8 mouse cellular contexts compared by ENCODE assay signal in the genomic region with DNA sequence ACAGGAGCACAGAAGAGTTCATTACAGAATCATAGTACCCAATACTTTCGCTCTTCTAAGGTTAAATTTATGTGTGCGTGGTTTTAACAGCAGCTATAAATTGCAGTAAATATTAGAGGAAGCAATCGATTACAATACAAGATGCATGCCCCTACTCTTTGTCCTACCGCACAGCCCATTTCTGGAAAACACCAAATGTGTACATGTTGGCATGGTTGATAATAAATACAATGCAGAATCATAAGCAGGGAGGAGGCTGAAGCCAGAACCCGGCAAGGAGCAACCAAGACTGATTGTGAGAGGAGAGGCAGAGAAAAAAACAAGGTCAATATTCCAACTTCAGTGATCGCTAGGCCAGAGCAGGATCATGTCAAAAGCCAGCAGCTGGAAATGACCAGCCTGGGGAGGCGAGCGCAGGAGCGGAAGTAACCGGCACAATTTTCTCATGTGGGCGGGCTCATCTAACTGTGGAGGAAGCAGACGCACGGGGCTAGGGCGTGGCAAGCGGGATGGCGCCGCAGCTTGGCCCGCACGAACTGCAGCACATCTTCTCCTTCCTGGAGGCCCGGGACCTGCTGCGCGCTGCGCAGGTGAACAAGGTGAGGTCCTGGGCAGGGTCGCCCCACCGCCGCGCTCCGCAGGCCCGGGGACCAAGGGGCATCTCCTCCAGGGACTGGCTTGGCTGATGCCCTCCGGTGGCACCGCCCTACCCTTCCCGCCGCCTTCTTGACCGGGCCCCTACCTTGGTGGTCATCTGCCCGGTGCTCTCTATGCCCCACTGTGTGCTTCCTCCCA. TPM values are rescaled to one million over a fixed set of nuclear protein-coding genes. Genes with fewer than 3 reads are reported as not detected.
DNase-seq lines count a peak whose midpoint lies in the region; ATAC-seq and TF ChIP-seq lines count a peak whose summit lies in the region.

Gene Fbxw17 (plus strand): TSS at position 476 of the 795 bp plus-strand sequence.

- peak; percentile 87 for DNase-seq in 3T3-L1 (ENCODE audit: low read depth, low spot score)
- peak; percentile 14 for DNase-seq in liver, adult 2 months (ENCODE audit: extremely low read depth, low read depth, low spot score)
- DNase-seq in splenic B cell, adult 2 months (ENCODE audit: low read depth, low spot score), result peak; percentile 58

- WGBS in bone marrow, adult 2 months, result 9% methylated on average over 35 of the region's 35 CpGs
- 11% methylated on average over 34 of the region's 35 CpGs for WGBS in embryonic facial prominence, embryonic 15.5 days
- 13% methylated on average over 31 of the region's 35 CpGs for WGBS in heart, embryonic 11.5 days (ENCODE audit: insufficient replicate concordance)
- WGBS in kidney, embryonic 16.5 days, result 12% methylated on average over 30 of the region's 35 CpGs
- 14% methylated on average over 35 of the region's 35 CpGs for WGBS in liver, adult 2 months

- H3K4me3 ChIP-seq in bone marrow, adult 2 months (replicated peaks; ENCODE audit: control insufficient read depth, low read depth, low read length), result peak within 1 kb of the TSS; percentile 79
- H3K4me3 ChIP-seq in embryonic facial prominence, embryonic 15.5 days (replicated peaks), result peak within 1 kb of the TSS; percentile 75
- H3K4me3 ChIP-seq in heart, embryonic 11.5 days (ENCODE audit: low read depth, low read length), result peak within 1 kb of the TSS; percentile 84
- peak within 1 kb of the TSS; percentile 92 for H3K4me3 ChIP-seq in kidney, embryonic 16.5 days (ENCODE audit: low read length)
- peak within 1 kb of the TSS; percentile 95 for H3K4me3 ChIP-seq in liver, adult 2 months (ENCODE audit: insufficient read depth, low read depth, low read length)
- peak within 1 kb of the TSS; percentile 34 for H3K4me3 ChIP-seq in myocyte

- no peaks in the 10 kb centered on the region for H3K4me1 ChIP-seq in bone marrow, adult 2 months (ENCODE audit: control insufficient read depth, insufficient read depth, low read length)
- peaks cover 12% of the 10 kb centered on the region for H3K4me1 ChIP-seq in embryonic facial prominence, embryonic 15.5 days
- peaks cover 6% of the 10 kb centered on the region; the same call in 1 of the 2 replicates for H3K4me1 ChIP-seq in heart, embryonic 11.5 days (ENCODE audit: control insufficient read depth, insufficient read depth, low read length)
- H3K4me1 ChIP-seq in kidney, embryonic 16.5 days (ENCODE audit: insufficient read depth, low read length), result peaks cover 12% of the 10 kb centered on the region
- no peaks in the 10 kb centered on the region for H3K4me1 ChIP-seq in liver, adult 2 months (ENCODE audit: control insufficient read depth, insufficient read depth, low read length)

- H3K9me3 ChIP-seq in embryonic facial prominence, embryonic 15.5 days (replicated peaks), result no peaks in the 10 kb centered on the region
- no peaks in the 10 kb centered on the region for H3K9me3 ChIP-seq in heart, embryonic 11.5 days (replicated peaks; ENCODE audit: control insufficient read depth, low read length)
- H3K9me3 ChIP-seq in kidney, embryonic 16.5 days (ENCODE audit: low read length), result no peaks in the 10 kb centered on the region

- no peaks in the 10 kb centered on the region for H3K27me3 ChIP-seq in embryonic facial prominence, embryonic 15.5 days
- no peaks in the 10 kb centered on the region for H3K27me3 ChIP-seq in heart, embryonic 11.5 days (ENCODE audit: control insufficient read depth, insufficient read depth, low read length)
- no peaks in the 10 kb centered on the region for H3K27me3 ChIP-seq in kidney, embryonic 16.5 days (ENCODE audit: insufficient read depth, low read length)
- 0 out of 2 replicates have a peak, but pooled peaks cover 3% of the 10 kb centered on the region for H3K27me3 ChIP-seq in liver, adult 2 months (ENCODE audit: control insufficient read depth, insufficient read depth, low read length)
- no peaks in the 10 kb centered on the region for H3K27me3 ChIP-seq in myocyte (ENCODE audit: control insufficient read depth, insufficient read depth, insufficient read length)
- H3K27me3 ChIP-seq in splenic B cell, adult 2 months (ENCODE audit: control insufficient read depth, insufficient read depth, low read length, poor library complexity, severe bottlenecking), result no peaks in the 10 kb centered on the region

- peak; percentile 53; the same call in 1 of the 2 replicates for TF ChIP-seq POLR2A in bone marrow, adult 2 months (IDR thresholded peaks at IDR 0.05; ENCODE audit: borderline replicate concordance, control insufficient read depth, low read depth, low read length)
- TF ChIP-seq POLR2A in liver, adult 2 months (IDR thresholded peaks at IDR 0.05; ENCODE audit: extremely low read depth, insufficient read depth, low read length), result 0 out of 2 replicates have a peak, but pooled peaks have one; percentile 22
- TF ChIP-seq POLR2A in myocyte (IDR thresholded peaks at IDR 0.05; ENCODE audit: insufficient read length, low read depth), result peak; percentile 88

- H3K79me2 ChIP-seq in liver, adult 2 months (ENCODE audit: control insufficient read depth, insufficient read depth, low read length), result no peaks in the 10 kb centered on the region
- peaks cover 10% of the 10 kb centered on the region for H3K79me2 ChIP-seq in myocyte (ENCODE audit: control insufficient read depth, insufficient read depth)

- peak within 1 kb of the TSS; percentile 75 for H3K9ac ChIP-seq in embryonic facial prominence, embryonic 15.5 days
- peak within 1 kb of the TSS; percentile 91 for H3K9ac ChIP-seq in heart, embryonic 11.5 days (ENCODE audit: low read depth, low read length)
- peak within 1 kb of the TSS; percentile 88 for H3K9ac ChIP-seq in kidney, embryonic 16.5 days (replicated peaks; ENCODE audit: low read length)
- peak within 1 kb of the TSS; percentile 80 for H3K9ac ChIP-seq in liver, adult 2 months (ENCODE audit: low read depth, low read length)

- H3K4me2 ChIP-seq in embryonic facial prominence, embryonic 15.5 days (replicated peaks), result peak within 1 kb of the TSS; percentile 61
- peak within 1 kb of the TSS; percentile 64 for H3K4me2 ChIP-seq in heart, embryonic 11.5 days
- peak within 1 kb of the TSS; percentile 67 for H3K4me2 ChIP-seq in kidney, embryonic 16.5 days (replicated peaks; ENCODE audit: low read depth, low read length)
- peak within 1 kb of the TSS; percentile 94 for H3K4me2 ChIP-seq in myocyte (ENCODE audit: low read depth)

- H3K27ac ChIP-seq in bone marrow, adult 2 months (ENCODE audit: control insufficient read depth, insufficient read depth, low read depth, low read length, poor library complexity), result no peak within 1 kb of the TSS
- no peak within 1 kb of the TSS for H3K27ac ChIP-seq in embryonic facial prominence, embryonic 15.5 days (replicated peaks)
- H3K27ac ChIP-seq in heart, embryonic 11.5 days (ENCODE audit: low read depth, low read length), result no peak within 1 kb of the TSS
- peak within 1 kb of the TSS; percentile 46; the same call in 1 of the 2 replicates for H3K27ac ChIP-seq in kidney, embryonic 16.5 days (ENCODE audit: low read length)
- H3K27ac ChIP-seq in liver, adult 2 months (replicated peaks; ENCODE audit: insufficient read depth, low read depth, low read length), result no peak within 1 kb of the TSS

- peak within 1 kb of the TSS; percentile 60 for H3ac ChIP-seq in myocyte (ENCODE audit: control insufficient read depth, insufficient read length)

- peaks cover 5% of the 10 kb centered on the region for H3K36me3 ChIP-seq in embryonic facial prominence, embryonic 15.5 days
- peaks cover 2% of the 10 kb centered on the region; the same call in 1 of the 2 replicates for H3K36me3 ChIP-seq in heart, embryonic 11.5 days (ENCODE audit: control insufficient read depth, insufficient read depth, low read length)
- H3K36me3 ChIP-seq in kidney, embryonic 16.5 days (ENCODE audit: insufficient read depth, low read length), result peaks cover 9% of the 10 kb centered on the region
- H3K36me3 ChIP-seq in liver, adult 2 months (ENCODE audit: control insufficient read depth, insufficient read depth, low read length), result no peaks in the 10 kb centered on the region
- H3K36me3 ChIP-seq in myocyte (ENCODE audit: control insufficient read depth, insufficient read depth), result peaks cover 4% of the 10 kb centered on the region
- no peaks in the 10 kb centered on the region for H3K36me3 ChIP-seq in splenic B cell, adult 2 months (ENCODE audit: control insufficient read depth, insufficient read depth, low read length, poor library complexity, severe bottlenecking)

- no peak for TF ChIP-seq CTCF in bone marrow, adult 2 months (IDR thresholded peaks at IDR 0.05; ENCODE audit: control insufficient read depth, insufficient read depth, low read length)
- no peak for TF ChIP-seq CTCF in liver, adult 2 months (IDR thresholded peaks at IDR 0.05; ENCODE audit: low read depth, low read length)

- peak; percentile 94 for ATAC-seq in embryonic facial prominence, embryonic 15.5 days (ENCODE audit: insufficient number of reproducible peaks, low FRiP score, low TSS enrichment, low read depth)
- peak; percentile 83 for ATAC-seq in heart, embryonic 11.5 days (replicated peaks; ENCODE audit: insufficient number of reproducible peaks, low FRiP score, low TSS enrichment)
- ATAC-seq in kidney, embryonic 16.5 days (ENCODE audit: low FRiP score, low TSS enrichment), result peak; percentile 97

TF ChIP-seq in myocyte, 11 proteins besides CTCF, POLR2A, EP300 and RAD21:
- TF ChIP-seq MYOG (IDR thresholded peaks at IDR 0.05; ENCODE audit: control insufficient read depth in 1 of 3, insufficient read depth in 1 of 3, insufficient read length in 2 of 3, low read depth in 2 of 3), result peak in 2 of 3 experiments; percentile 0 to 3
- TF ChIP-seq TCF12 (IDR thresholded peaks at IDR 0.05; ENCODE audit: insufficient read depth, poor library complexity, severe bottlenecking), result no peak
- TF ChIP-seq MAX (IDR thresholded peaks at IDR 0.05; ENCODE audit: low read depth), result no peak
- peak; percentile 91 for TF ChIP-seq POLR2AphosphoS2 (IDR thresholded peaks at IDR 0.05; ENCODE audit: insufficient read length, low read depth)
- TF ChIP-seq CEBPB (IDR thresholded peaks at IDR 0.05; ENCODE audit: insufficient read depth, poor library complexity, severe bottlenecking), result no peak

RNA-seq across cellular contexts. Expression of gene Fbxw17, which starts in this region (rescaled TPM):
- polyA plus RNA-seq in bone marrow, adult 2 months (2011; ENCODE audit: insufficient read depth, insufficient read length, low replicate concordance, missing spikeins), result 7.0 and 15.8 TPM in 2 replicates
- polyA plus RNA-seq in embryonic facial prominence, embryonic 15.5 days (2015; fragmentation: Nextera tagmentation; extraction: Ambion mirVana), result 30.7 and 33.5 TPM in 2 replicates
- polyA plus RNA-seq in heart, embryonic 11.5 days (2014; fragmentation: Nextera tagmentation; extraction: Ambion mirVana), result 21.7 and 28.1 TPM in 2 replicates
- 32.9 and 37.5 TPM in 2 replicates for polyA plus RNA-seq in kidney, embryonic 16.5 days (2015; fragmentation: Nextera tagmentation; extraction: Ambion mirVana)
- total RNA-seq in liver, adult 2 months (2014; rRNA removed), result 2.7 and 4.2 TPM in 2 replicates
- polyA plus RNA-seq in liver, adult 2 months (2012; rRNA removed), result 2.4 and 2.9 TPM in 2 replicates
- polyA plus RNA-seq in myocyte (2012; fragmentation: generic; extraction: Trizol), result 16.3 TPM

Comparison
In these comparisons a context has a peak if more than half of its experiments do, and no peak if none do; other contexts are left out.
1. DNase-seq: peak in every context shown above with its lines; median percentile 87 in 3T3-L1; 58 in splenic B cell, adult 2 months; 14 in liver, adult 2 months.
2. H3K4me3 ChIP-seq: peak in every context shown above with its lines; median percentile 95 in liver, adult 2 months; 92 in kidney, embryonic 16.5 days; 84 in heart, embryonic 11.5 days; 79 in bone marrow, adult 2 months; 75 in embryonic facial prominence, embryonic 15.5 days; 34 in myocyte.
3. POLR2A ChIP-seq: peak in every context shown above with its lines; median percentile 88 in myocyte; 53 in bone marrow, adult 2 months; 22 in liver, adult 2 months.